Mouse (Mus musculus) midbrain, embryonic 14.5 days (tissue): ENCODE results near the gene Poc1a. TPM values are rescaled to one million over a fixed set of nuclear protein-coding genes. Genes with fewer than 3 reads are reported as not detected.

ENCODE experiments used
- ATAC-seq: fragments of 200-750 bp; cut with Nextera tagmentation; 2 replicates; pipeline ENCODE4 v1.8.0; 2017; ENCODE audit warnings: moderate number of reproducible peaks, moderate library complexity; ENCODE audit not compliant: low FRiP score, low TSS enrichment
- DNase-seq: peaks from one replicate; pipeline ENCODE4 v3.0.0-alpha.2; 2015
- H3K27ac ChIP-seq: fragments of 300-500 bp; sonication (generic); replicated peaks from 2 replicates; pipeline ENCODE4 v1.5.1; 2014; ENCODE audit warnings: mild to moderate bottlenecking, low read depth, low read length, moderate library complexity
- H3K27me3 ChIP-seq: fragments of 300-500 bp; sonication (generic); 2 replicates; pipeline ENCODE4 v1.6.1; 2014; ENCODE audit warnings: low read length, control low read depth, mixed read lengths; ENCODE audit not compliant: control insufficient read depth, insufficient read depth
- H3K36me3 ChIP-seq: fragments of 300-500 bp; sonication (generic); 2 replicates; pipeline ENCODE4 v1.6.1; 2014; ENCODE audit warnings: low read length, control low read depth; ENCODE audit not compliant: control insufficient read depth, insufficient read depth
- H3K4me1 ChIP-seq: fragments of 300-500 bp; sonication (generic); 2 replicates; pipeline ENCODE4 v1.6.1; 2014; ENCODE audit warnings: mild to moderate bottlenecking, antibody characterized with exemption, low read length, control low read depth; ENCODE audit not compliant: control insufficient read depth, insufficient read depth
- H3K4me2 ChIP-seq: fragments of 300-500 bp; sonication (generic); 2 replicates; pipeline ENCODE4 v1.6.1; 2014; ENCODE audit warnings: mild to moderate bottlenecking, low read length, moderate library complexity
- H3K4me3 ChIP-seq: fragments of 300-500 bp; sonication (generic); replicated peaks from 2 replicates; pipeline ENCODE4 v1.5.1; 2014; ENCODE audit warnings: low read depth, low read length
- H3K9ac ChIP-seq: fragments of 300-500 bp; sonication (generic); replicated peaks from 2 replicates; pipeline ENCODE4 v1.6.1; 2014; ENCODE audit warnings: mild to moderate bottlenecking, low read length, moderate library complexity
- H3K9me3 ChIP-seq: fragments of 300-500 bp; sonication (generic); 2 replicates; pipeline ENCODE4 v1.6.1; 2016; ENCODE audit warnings: low read length, control low read depth, mixed read lengths; ENCODE audit not compliant: control insufficient read depth
- WGBS: fragments of 180-500 bp; shearing (Covaris S2); extraction: QIAGEN DNeasy Blood & Tissue Kit; methylation state at CpG from one replicate; pipeline ENCODE4 v1.1.7; 2014; 5-methylcytosine and 5-hydroxymethylcytosine counted together
- polyA plus RNA-seq: library from polyadenylated mRNA; unstranded; fragments of >200 nt; fragmentation: Nextera tagmentation; extraction: Ambion mirVana; gene quantifications from 2 replicates; pipeline ENCODE4 v1.2.1, GENCODE M21; 2014

Poc1a gene
- polyA plus RNA-seq = 7.1 and 8.4 TPM in 2 replicates

DNA sequence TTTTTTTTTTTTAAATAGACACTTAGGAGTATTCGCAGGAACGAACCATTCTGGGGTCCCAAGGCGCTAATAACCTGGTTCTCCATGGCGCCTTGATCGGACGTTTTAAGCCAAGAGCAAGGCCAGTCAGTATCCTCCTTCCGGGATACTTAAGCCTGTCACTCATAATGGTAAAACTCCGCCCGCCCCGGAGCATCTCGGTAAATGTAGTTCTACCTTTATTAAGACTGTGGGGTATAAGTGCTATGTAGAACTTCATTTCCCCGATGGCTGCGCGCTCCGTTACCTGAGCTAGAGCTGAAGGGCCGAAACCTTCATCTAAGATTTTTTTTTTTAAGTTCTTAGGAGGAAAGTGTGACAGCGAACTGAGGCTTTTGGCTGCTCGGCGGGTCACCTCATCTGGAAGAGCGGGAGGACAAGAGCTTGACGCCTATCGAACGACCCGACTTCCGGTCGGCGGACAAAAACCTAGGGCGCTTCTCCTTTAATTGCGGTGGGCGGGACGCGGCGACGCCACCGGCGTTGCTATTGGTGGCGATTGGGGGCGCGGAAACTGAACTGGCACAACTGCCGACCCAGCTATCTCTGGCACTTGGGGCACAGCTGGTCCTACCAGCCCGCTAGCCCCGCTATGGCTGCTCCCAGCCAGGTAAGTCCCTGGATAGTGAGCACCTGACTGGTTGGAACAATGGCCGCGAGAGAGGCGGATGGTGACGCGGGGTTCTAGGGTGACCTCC is at the start of gene Poc1a:
TSS of gene Poc1a (plus strand) at position 254 of the 737 bp plus-strand sequence.
- Histone ChIP-seq H3K27ac (peak within 1 kb of the TSS; percentile 73), H3K4me1 (peaks cover 12% of the 10 kb centered on the region; the same call in 1 of the 2 replicates), H3K9ac (peak within 1 kb of the TSS; percentile 53), H3K4me2 (peak within 1 kb of the TSS; percentile 84), H3K36me3 (no peaks in the 10 kb centered on the region), H3K27me3 (no peaks in the 10 kb centered on the region), H3K9me3 (no peaks in the 10 kb centered on the region), H3K4me3 (peak within 1 kb of the TSS; percentile 48)
- under 1% methylated on average over 47 of the region's 47 CpGs for whole genome bisulfite sequencing
- peak; percentile 97 for DNase-seq
- ATAC-seq = peak; percentile 94

DNA sequence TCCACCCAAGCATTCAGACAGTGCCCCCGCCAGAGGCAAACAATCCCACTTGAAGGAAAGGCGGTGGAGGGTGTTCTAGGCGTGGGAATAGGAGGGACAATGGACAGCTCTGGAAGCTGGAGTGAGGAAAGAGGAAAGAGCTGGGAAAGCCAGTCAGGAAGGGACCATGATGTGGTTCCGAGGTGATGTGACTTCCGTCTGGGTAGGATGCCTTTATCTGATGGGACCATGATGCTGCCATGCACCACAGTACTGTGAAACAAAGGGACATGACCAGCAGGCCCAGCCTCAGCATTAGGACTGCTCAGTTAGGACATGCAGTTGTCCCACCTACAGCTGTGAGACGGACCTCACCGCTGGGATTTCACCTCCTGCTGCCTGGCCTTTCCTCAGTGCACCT is 49.6 kb upstream of the Poc1a start:
- no peak overlapping the region for H3K4me2 ChIP-seq
- DNase-seq (no peak), ATAC-seq (no peak)
- H3K4me3 ChIP-seq = no peak overlapping the region
- H3K9me3 ChIP-seq = no peaks in the 10 kb centered on the region
- no peak overlapping the region for H3K9ac ChIP-seq
- H3K36me3 ChIP-seq = peaks cover 36% of the 10 kb centered on the region
- no peak overlapping the region for H3K27ac ChIP-seq
- no peaks in the 10 kb centered on the region for H3K27me3 ChIP-seq
- WGBS = 87% methylated on average over 7 of the region's 7 CpGs
- H3K4me1 ChIP-seq = no peaks in the 10 kb centered on the region

DNA sequence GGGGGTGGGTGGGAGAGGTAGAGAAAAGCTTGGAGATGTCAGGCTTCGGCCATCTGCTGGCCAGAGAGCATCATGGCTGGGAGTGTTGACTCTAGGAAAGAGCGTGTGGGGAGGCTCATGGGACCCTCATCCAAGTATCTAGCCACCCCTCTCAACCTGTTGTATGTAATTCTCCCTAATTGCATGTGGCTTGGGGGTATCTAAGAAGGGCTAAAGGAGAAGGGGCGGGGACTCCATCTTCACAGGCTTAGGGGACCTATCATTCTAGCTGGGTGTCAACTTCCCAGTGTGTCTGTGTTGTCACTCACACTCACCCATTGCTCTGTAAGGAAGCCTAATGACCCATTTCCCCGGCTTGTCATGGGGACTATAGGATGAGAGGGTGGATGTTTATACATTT is 49.0 kb upstream of the Poc1a start:
- Histone ChIP-seq H3K27me3 (no peaks in the 10 kb centered on the region), H3K9me3 (no peaks in the 10 kb centered on the region), H3K27ac (no peak overlapping the region), H3K36me3 (peaks cover 42% of the 10 kb centered on the region), H3K9ac (no peak overlapping the region), H3K4me3 (no peak overlapping the region), H3K4me2 (no peak overlapping the region), H3K4me1 (no peaks in the 10 kb centered on the region)
- ATAC-seq (no peak), DNase-seq (no peak)
- WGBS = 84% methylated on average over 4 of the region's 4 CpGs

DNA sequence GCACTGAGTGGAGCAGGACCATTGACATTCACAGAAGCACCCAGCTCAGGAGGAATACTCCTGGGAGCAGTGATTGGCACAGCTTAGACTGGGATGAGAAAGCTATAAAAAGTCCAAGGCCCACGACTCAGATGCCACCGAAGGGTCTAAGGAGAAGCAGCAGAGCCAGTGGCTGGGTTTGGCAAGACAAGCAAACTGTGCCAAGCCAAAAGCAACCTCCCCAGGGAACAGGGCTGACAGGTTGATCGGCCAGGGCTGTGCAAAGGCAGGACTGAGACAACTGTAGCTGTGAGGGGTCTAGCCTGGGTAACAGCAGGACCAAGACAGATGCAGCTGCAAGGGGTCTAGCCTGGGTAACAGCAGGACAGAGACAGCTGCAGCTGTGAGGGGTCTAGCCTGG is 47.9 kb upstream of the Poc1a start:
- Histone ChIP-seq H3K4me2 (no peak overlapping the region), H3K4me3 (no peak overlapping the region), H3K27me3 (no peaks in the 10 kb centered on the region), H3K4me1 (no peaks in the 10 kb centered on the region), H3K9me3 (no peaks in the 10 kb centered on the region), H3K9ac (no peak overlapping the region), H3K36me3 (peaks cover 53% of the 10 kb centered on the region), H3K27ac (no peak overlapping the region)
- WGBS = 89% methylated on average over 3 of the region's 3 CpGs
- DNase-seq = no peak
- ATAC-seq = no peak

DNA sequence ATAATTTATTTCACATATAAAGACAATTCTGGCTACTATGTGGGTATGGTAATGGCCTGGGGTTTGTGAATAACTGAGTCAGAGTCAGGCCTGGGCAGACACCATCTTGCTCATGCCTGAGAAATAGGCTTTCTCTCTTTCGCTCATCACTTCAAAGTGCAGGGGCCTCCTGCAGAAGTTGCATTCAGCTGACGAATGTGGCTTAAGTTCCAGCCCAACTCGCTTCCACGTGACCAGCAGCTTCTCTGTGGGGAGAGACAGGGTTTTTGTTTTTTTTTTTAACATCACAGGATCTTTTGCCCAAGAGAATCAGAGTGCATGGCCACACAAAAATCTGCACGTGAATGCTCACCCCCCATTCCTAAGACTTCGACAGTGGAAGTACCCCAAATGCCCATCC is 46.9 kb upstream of the Poc1a start:
- DNase-seq (no peak), ATAC-seq (no peak)
- Histone ChIP-seq H3K4me2 (no peak overlapping the region), H3K36me3 (peaks cover 63% of the 10 kb centered on the region), H3K4me3 (no peak overlapping the region), H3K9ac (no peak overlapping the region), H3K4me1 (no peaks in the 10 kb centered on the region), H3K27ac (no peak overlapping the region), H3K9me3 (no peaks in the 10 kb centered on the region), H3K27me3 (no peaks in the 10 kb centered on the region)
- WGBS = 85% methylated on average over 6 of the region's 6 CpGs

DNA sequence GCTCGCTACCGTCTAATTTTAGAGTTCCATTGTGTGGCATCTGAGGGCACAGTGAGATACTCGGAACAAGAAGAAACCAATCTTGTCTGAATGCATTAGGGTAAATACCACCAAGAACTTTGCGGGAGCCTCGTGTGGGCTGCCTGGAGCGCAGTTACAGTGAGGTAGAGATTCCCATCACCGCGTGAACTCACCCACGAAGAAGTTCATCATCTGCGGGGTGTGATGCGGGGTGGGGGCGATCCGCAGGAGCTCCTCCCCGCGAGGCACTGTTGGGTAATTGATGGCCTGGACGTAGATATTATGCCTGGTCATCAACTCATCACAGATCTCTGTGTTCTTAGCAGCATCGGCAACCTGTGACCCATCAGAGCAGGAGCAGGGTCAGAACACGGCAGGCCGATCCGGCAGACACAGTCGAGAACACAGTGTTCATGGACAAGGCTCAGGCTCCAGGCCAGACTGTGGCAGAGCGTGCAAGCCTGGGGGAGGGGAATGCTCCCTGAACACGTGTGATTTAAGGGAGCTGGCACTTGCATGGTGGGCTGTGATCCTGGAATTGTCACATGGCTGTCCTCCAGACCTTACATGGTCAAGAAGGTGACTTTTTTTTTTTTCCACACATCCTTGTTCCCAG is 45.5 kb upstream of the Poc1a start:
- no peaks in the 10 kb centered on the region for H3K4me1 ChIP-seq
- H3K9ac ChIP-seq = no peak overlapping the region
- no peaks in the 10 kb centered on the region for H3K9me3 ChIP-seq
- H3K27me3 ChIP-seq = no peaks in the 10 kb centered on the region
- H3K36me3 ChIP-seq = peaks cover 75% of the 10 kb centered on the region
- H3K4me3 ChIP-seq = no peak overlapping the region
- H3K27ac ChIP-seq = no peak overlapping the region
- DNase-seq = no peak
- H3K4me2 ChIP-seq = no peak overlapping the region
- WGBS = 94% methylated on average over 23 of the region's 23 CpGs
- no peak for ATAC-seq

DNA sequence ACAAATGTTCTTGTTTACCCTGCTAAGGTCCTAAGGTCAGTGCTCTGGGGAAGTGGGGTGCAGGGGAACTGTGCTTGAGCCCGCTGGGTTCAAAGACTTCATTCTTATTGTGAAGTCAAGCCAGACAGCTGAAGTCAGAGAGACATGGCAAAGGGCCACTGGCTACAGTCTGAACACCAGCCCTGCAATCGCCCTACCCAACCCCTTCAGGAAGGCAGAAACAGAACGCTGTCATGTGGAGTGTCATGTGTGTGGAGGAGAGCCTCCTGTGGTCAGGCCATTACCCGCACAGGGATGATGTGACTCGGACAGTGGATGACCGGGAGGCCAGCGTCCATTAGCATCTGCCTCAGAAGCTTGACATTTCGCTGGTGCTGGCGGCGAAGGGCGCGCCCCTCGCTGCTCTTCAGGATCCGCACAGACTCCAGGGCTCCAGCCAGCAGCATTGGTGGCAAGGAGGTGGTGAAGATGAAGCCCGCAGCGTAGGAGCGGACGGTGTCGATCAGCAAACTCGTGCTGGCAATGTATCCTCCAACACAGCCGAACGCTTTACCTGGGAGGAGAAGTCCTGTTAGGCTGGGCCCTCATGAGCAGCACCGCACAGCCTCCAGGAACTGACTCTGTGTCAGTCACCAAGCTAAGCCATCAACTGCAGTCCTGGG is 44.6 kb upstream of the Poc1a start:
- no peak overlapping the region for H3K9ac ChIP-seq
- no peak overlapping the region for H3K4me2 ChIP-seq
- no peaks in the 10 kb centered on the region for H3K4me1 ChIP-seq
- H3K9me3 ChIP-seq = no peaks in the 10 kb centered on the region
- H3K27me3 ChIP-seq = no peaks in the 10 kb centered on the region
- WGBS = 93% methylated on average over 23 of the region's 23 CpGs
- ATAC-seq (no peak), DNase-seq (no peak)
- peaks cover 85% of the 10 kb centered on the region for H3K36me3 ChIP-seq
- no peak overlapping the region for H3K4me3 ChIP-seq
- no peak overlapping the region for H3K27ac ChIP-seq

DNA sequence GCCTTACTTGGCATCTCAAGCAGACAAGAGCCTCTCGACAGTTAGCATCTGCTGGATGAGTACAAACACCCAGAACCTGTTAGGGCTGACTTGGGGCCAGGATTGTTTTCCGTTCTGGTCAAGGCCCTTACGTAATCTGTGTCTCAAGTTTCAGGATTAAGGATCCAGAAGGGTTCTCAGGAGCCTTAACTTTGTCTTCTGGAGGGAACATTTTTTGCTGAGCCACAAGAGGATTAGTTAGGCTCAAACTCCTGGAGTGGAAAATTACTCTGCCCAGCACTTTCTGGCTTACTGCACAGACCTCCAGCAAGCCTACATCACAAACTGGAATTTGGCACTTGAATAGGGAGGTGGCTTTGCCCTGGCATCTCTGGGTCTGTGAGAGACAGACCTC is 44.0 kb upstream of the Poc1a start:
- 66% methylated on average over 3 of the region's 3 CpGs for WGBS
- no peak overlapping the region for H3K9ac ChIP-seq
- H3K36me3 ChIP-seq = peaks cover 90% of the 10 kb centered on the region

More for the DNA sequence above, 44.0 kb upstream of the Poc1a start:
- H3K9me3 ChIP-seq = no peaks in the 10 kb centered on the region
- no peak overlapping the region for H3K27ac ChIP-seq
- DNase-seq (no peak), ATAC-seq (no peak)
- no peaks in the 10 kb centered on the region for H3K27me3 ChIP-seq
- no peak overlapping the region for H3K4me3 ChIP-seq
- no peak overlapping the region for H3K4me2 ChIP-seq
- no peaks in the 10 kb centered on the region for H3K4me1 ChIP-seq
